Mouse (Mus musculus) MEL (cell line): ENCODE measurements around the gene Rbm28.

ENCODE experiments used
- CHD1 ChIP-seq: IDR thresholded peaks from 2 replicates; pipeline ENCODE4 v1.6.1; 2012; ENCODE audit warnings: low read depth, mild to moderate bottlenecking, inconsistent platforms, low read length, improper control_type of control experiment
- CTCF ChIP-seq, 3 experiments: IDR thresholded peaks in 2 of 3; conservative IDR thresholded peaks in 1 of 3; 2 replicates each; pipeline ENCODE4 v1.5.1; 2011 to 2012; ENCODE audit warnings: low read length in 3 of 3, low read depth in 2 of 3, mild to moderate bottlenecking in 2 of 3, improper control_type of control experiment in 1 of 3, inconsistent platforms in 1 of 3, mixed read lengths in 1 of 3, moderate library complexity in 1 of 3; ENCODE audit not compliant: control insufficient read depth in 1 of 3, insufficient read depth in 1 of 3, poor library complexity in 1 of 3, severe bottlenecking in 1 of 3
- ELF1 ChIP-seq: IDR thresholded peaks from 2 replicates; pipeline ENCODE4 v1.6.1; 2014; ENCODE audit warnings: low read depth, mild to moderate bottlenecking, inconsistent platforms, low read length, improper control_type of control experiment, moderate library complexity
- EP300 ChIP-seq, 2 experiments: IDR thresholded peaks; 2 replicates each; pipeline ENCODE4 v1.6.1; 2011; ENCODE audit warnings: improper control_type of control experiment in 2 of 2, low read length in 2 of 2, low read depth in 1 of 2, mild to moderate bottlenecking in 1 of 2
- GATA1 ChIP-seq: IDR thresholded peaks from 2 replicates; pipeline ENCODE4 v1.6.1; 2011; ENCODE audit warnings: low read depth, low read length, improper control_type of control experiment
- MYB ChIP-seq: IDR thresholded peaks from 2 replicates; pipeline ENCODE4 v1.6.1; 2011; ENCODE audit warnings: mild to moderate bottlenecking, low read depth, low read length, improper control_type of control experiment
- MYC ChIP-seq: IDR thresholded peaks from 2 replicates; pipeline ENCODE4 v1.6.1; 2011; ENCODE audit warnings: low read depth, mild to moderate bottlenecking, low read length, improper control_type of control experiment, moderate library complexity
- NRF1 ChIP-seq: IDR thresholded peaks from 2 replicates; pipeline ENCODE4 v1.6.1; 2014; ENCODE audit warnings: low read depth, mild to moderate bottlenecking, inconsistent platforms, low read length, improper control_type of control experiment, moderate library complexity; ENCODE audit not compliant: poor library complexity, insufficient read depth, severe bottlenecking
- POLR2A ChIP-seq, 2 experiments: IDR thresholded peaks; 2 replicates each; pipeline ENCODE4 v1.6.1; 2011 to 2012; ENCODE audit warnings: low read length in 2 of 2, mild to moderate bottlenecking in 2 of 2, control low read depth in 1 of 2, improper control_type of control experiment in 1 of 2, low read depth in 1 of 2, moderate library complexity in 1 of 2; ENCODE audit not compliant: control insufficient read depth in 1 of 2, insufficient read depth in 1 of 2, poor library complexity in 1 of 2
- TCF12 ChIP-seq: IDR thresholded peaks from 2 replicates; pipeline ENCODE4 v1.6.1; 2014; ENCODE audit warnings: low read depth, mild to moderate bottlenecking, inconsistent platforms, low read length, improper control_type of control experiment, moderate library complexity
- USF1 ChIP-seq: IDR thresholded peaks from 2 replicates; pipeline ENCODE4 v1.6.1; 2014; ENCODE audit warnings: low read depth, mild to moderate bottlenecking, inconsistent platforms, low read length, improper control_type of control experiment, moderate library complexity

DNA sequence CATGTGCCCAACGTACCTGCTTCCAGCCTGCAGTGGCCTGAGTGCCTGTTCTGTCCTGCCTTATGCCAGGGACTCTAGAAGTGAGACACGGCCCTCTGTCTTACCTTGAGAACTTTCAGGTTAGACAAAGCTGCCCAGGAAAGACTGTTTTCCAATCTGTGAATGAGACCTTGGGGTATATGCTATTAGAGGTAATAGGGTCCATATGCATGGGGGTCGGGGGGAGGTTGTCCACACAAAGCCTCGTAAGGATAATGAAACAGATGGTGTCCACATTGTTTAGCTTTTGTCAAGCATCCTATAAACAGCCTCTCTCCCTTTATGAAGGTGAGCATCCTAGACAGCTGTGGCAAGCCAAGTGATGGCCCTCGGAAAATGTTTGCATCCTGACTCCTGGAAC lies 30.3 kb upstream of the Rbm28 start:
- no peak for TF ChIP-seq USF1
- TF ChIP-seq CTCF (IDR thresholded peaks at IDR 0.05 in 2 of 3, conservative IDR thresholded peaks at IDR 0.05 in 1 of 3; ENCODE audit: control insufficient read depth in 1 of 3, insufficient read depth in 1 of 3, low read depth in 2 of 3, low read length in 3 of 3, poor library complexity in 1 of 3, severe bottlenecking in 1 of 3): no peak
- no peak for TF ChIP-seq NRF1
- no peak for TF ChIP-seq TCF12
- TF ChIP-seq POLR2A (IDR thresholded peaks at IDR 0.05; ENCODE audit: control insufficient read depth in 1 of 2, insufficient read depth in 1 of 2, low read depth in 1 of 2, low read length in 2 of 2, poor library complexity in 1 of 2): no peak
- no peak for TF ChIP-seq MYC
- no peak for TF ChIP-seq EP300 (IDR thresholded peaks at IDR 0.05; ENCODE audit: low read depth in 1 of 2, low read length in 2 of 2)
- no peak for TF ChIP-seq MYB
- TF ChIP-seq GATA1: no peak
- no peak for TF ChIP-seq ELF1
- no peak for TF ChIP-seq CHD1
